8 mouse cellular contexts compared by ENCODE assay signal in genomic region chr9:14750901-14751502, GRCm38 (mm10). TPM values are rescaled to one million over a fixed set of nuclear protein-coding genes. Genes with fewer than 3 reads are reported as not detected.
A peak's percentile ranks its signal among the peaks of the same experiment; 100 is the strongest.
DNase-seq lines count a peak whose midpoint lies in the region; ATAC-seq and TF ChIP-seq lines count a peak whose summit lies in the region.

No protein-coding gene starts in this region.

- peak; percentile 10 for DNase-seq in gastrocnemius, postnatal 10 days
- no peak for DNase-seq in gastrocnemius, postnatal 4 days (ENCODE audit: low spot score in 2 of 2)
- peak; percentile 24 for DNase-seq in adrenal gland, adult 2 months
- DNase-seq in liver, embryonic 14.5 days (ENCODE audit: low read depth in 3 of 3, low spot score in 3 of 3): no peak
- DNase-seq in ovary, postnatal 14 days (ENCODE audit: low spot score): no peak
- no peak for DNase-seq in urinary bladder, postnatal 4 days (ENCODE audit: low spot score in 2 of 2)

- peak overlapping the region; percentile 60 for H3K9ac ChIP-seq in heart, embryonic 15.5 days
- H3K9ac ChIP-seq in liver, embryonic 14.5 days (replicated peaks): no peak overlapping the region

- no peak for TF ChIP-seq EP300 in liver, embryonic 14.5 days (IDR thresholded peaks at IDR 0.05; ENCODE audit: low read depth)

- H3K4me1 ChIP-seq in heart, embryonic 15.5 days (replicated peaks): peaks cover 16% of the 10 kb centered on the region
- H3K4me1 ChIP-seq in liver, embryonic 14.5 days (replicated peaks; ENCODE audit: control insufficient read depth in 2 of 2, insufficient read depth in 2 of 2, low read length in 1 of 2): no peaks in the 10 kb centered on the region
- peaks cover 16% of the 10 kb centered on the region for H3K4me1 ChIP-seq in olfactory bulb, adult 2 months (ENCODE audit: control insufficient read depth, insufficient read depth, low read length)

- H3K27me3 ChIP-seq in heart, embryonic 15.5 days: peaks cover 14% of the 10 kb centered on the region
- H3K27me3 ChIP-seq in liver, embryonic 14.5 days (ENCODE audit: control insufficient read depth, insufficient read depth, low read length): peaks cover 4% of the 10 kb centered on the region

- TF ChIP-seq CTCF in liver, embryonic 14.5 days (IDR thresholded peaks at IDR 0.05; ENCODE audit: low read depth): no peak
- no peak for TF ChIP-seq CTCF in olfactory bulb, adult 2 months (IDR thresholded peaks at IDR 0.05; ENCODE audit: insufficient read depth, low read depth, low read length)

- no peak for ATAC-seq in heart, embryonic 15.5 days (replicated peaks; ENCODE audit: insufficient number of reproducible peaks, insufficient read depth, low FRiP score, low read depth)
- ATAC-seq in liver, embryonic 14.5 days (ENCODE audit: insufficient read depth): peak; percentile 8; the same call in 1 of the 2 replicates

- H3K27ac ChIP-seq in heart, embryonic 15.5 days: no peak overlapping the region
- H3K27ac ChIP-seq in liver, embryonic 14.5 days: no peak overlapping the region
- no peak overlapping the region for H3K27ac ChIP-seq in olfactory bulb, adult 2 months (ENCODE audit: insufficient read depth, low read depth, low read length)

- TF ChIP-seq POLR2A in olfactory bulb, adult 2 months (IDR thresholded peaks at IDR 0.05; ENCODE audit: insufficient read depth, low read depth, low read length): no peak

- no peaks in the 10 kb centered on the region for H3K36me3 ChIP-seq in heart, embryonic 15.5 days
- H3K36me3 ChIP-seq in liver, embryonic 14.5 days (replicated peaks; ENCODE audit: control insufficient read depth, insufficient read depth, low read depth): no peaks in the 10 kb centered on the region

- 47% methylated on average over 42 of the region's 42 CpGs for WGBS in heart, embryonic 15.5 days
- WGBS in liver, embryonic 14.5 days (ENCODE audit: insufficient replicate concordance): 51% methylated on average over 42 of the region's 42 CpGs
- WGBS in olfactory bulb, adult 2 months: 54% methylated on average over 42 of the region's 42 CpGs

- H3K4me2 ChIP-seq in heart, embryonic 15.5 days: peak overlapping the region; percentile 95
- peak overlapping the region; percentile 66 for H3K4me2 ChIP-seq in liver, embryonic 14.5 days (ENCODE audit: low read depth)

- H3K9me3 ChIP-seq in heart, embryonic 15.5 days (replicated peaks): no peaks in the 10 kb centered on the region
- H3K9me3 ChIP-seq in liver, embryonic 14.5 days (ENCODE audit: control insufficient read depth, low read length): no peaks in the 10 kb centered on the region

- H3K4me3 ChIP-seq in heart, embryonic 15.5 days: peak overlapping the region; percentile 60
- H3K4me3 ChIP-seq in liver, embryonic 14.5 days (ENCODE audit: insufficient read depth in 1 of 2, low read depth in 2 of 2, low read length in 2 of 2): peak overlapping the region; percentile 40 to 46; a peak in 3 of 4 replicates
- H3K4me3 ChIP-seq in olfactory bulb, adult 2 months (ENCODE audit: insufficient read depth, low read depth, low read length): peak overlapping the region; percentile 40

RNA-seq across cellular contexts. Expression of gene Fut4, which starts 1.2 kb away (rescaled TPM):
- under 1 TPM; 0.56 to 0.84 TPM for total RNA-seq in gastrocnemius, postnatal 10 days (2021)
- total RNA-seq in gastrocnemius, postnatal 4 days (2021): 1 to 10 TPM in 1 of 2 experiments, under 1 TPM in 1; 0.98 to 1.2 TPM
- 1 to 10 TPM in 1 of 2 experiments, under 1 TPM in 1; 0.35 to 2.0 TPM for total RNA-seq in adrenal gland, adult 2 months (2021)
- polyA plus RNA-seq in adrenal gland, adult 2 months (2012; rRNA removed): 1.7 and 1.8 TPM in 2 replicates
- 1.2 and 1.4 TPM in 2 replicates for polyA plus RNA-seq in heart, embryonic 15.5 days (2015; fragmentation: Nextera tagmentation; extraction: Ambion mirVana)
- polyA plus RNA-seq in liver, embryonic 14.5 days (2012; rRNA removed): 0.30 and 0.39 TPM in 2 replicates
- polyA plus RNA-seq in liver, embryonic 14.5 days (2014; fragmentation: Nextera tagmentation; extraction: Ambion mirVana): 0.37 and 0.66 TPM in 2 replicates
- polyA plus RNA-seq in olfactory bulb, adult 2 months (2012; ENCODE audit: insufficient read depth, insufficient read length, low replicate concordance, missing spikeins): not detected in 2 replicates

RNA-seq across cellular contexts. Expression of gene Piwil4, which starts 10.5 kb away (rescaled TPM):
- under 1 TPM; 0.09 to 0.20 TPM for total RNA-seq in gastrocnemius, postnatal 10 days (2021)
- total RNA-seq in gastrocnemius, postnatal 4 days (2021): under 1 TPM; 0.23 to 0.25 TPM
- total RNA-seq in adrenal gland, adult 2 months (2021): under 1 TPM in 1 of 2 experiments, not detected in 1; 0.14 TPM
- 0.10 and 0.16 TPM in 2 replicates for polyA plus RNA-seq in adrenal gland, adult 2 months (2012; rRNA removed)
- 0.08 and 0.15 TPM in 2 replicates for polyA plus RNA-seq in heart, embryonic 15.5 days (2015; fragmentation: Nextera tagmentation; extraction: Ambion mirVana)
- 0.04 and 0.08 TPM in 2 replicates for polyA plus RNA-seq in liver, embryonic 14.5 days (2012; rRNA removed)
- polyA plus RNA-seq in liver, embryonic 14.5 days (2014; fragmentation: Nextera tagmentation; extraction: Ambion mirVana): 0.13 TPM in 1 of 2 replicates, not detected in the other
- polyA plus RNA-seq in olfactory bulb, adult 2 months (2012; ENCODE audit: insufficient read depth, insufficient read length, low replicate concordance, missing spikeins): not detected in 2 replicates

RNA-seq across cellular contexts. Expression of gene 1700012B09Rik, which starts 19.8 kb away (rescaled TPM):
- not detected for total RNA-seq in gastrocnemius, postnatal 10 days (2021)
- total RNA-seq in gastrocnemius, postnatal 4 days (2021): not detected
- not detected for total RNA-seq in adrenal gland, adult 2 months (2021)
- polyA plus RNA-seq in adrenal gland, adult 2 months (2012; rRNA removed): not detected in 2 replicates
- polyA plus RNA-seq in heart, embryonic 15.5 days (2015; fragmentation: Nextera tagmentation; extraction: Ambion mirVana): 0.26 and 0.43 TPM in 2 replicates
- polyA plus RNA-seq in liver, embryonic 14.5 days (2012; rRNA removed): not detected in 2 replicates
- polyA plus RNA-seq in liver, embryonic 14.5 days (2014; fragmentation: Nextera tagmentation; extraction: Ambion mirVana): not detected in 2 replicates
- polyA plus RNA-seq in olfactory bulb, adult 2 months (2012; ENCODE audit: insufficient read depth, insufficient read length, low replicate concordance, missing spikeins): not detected in 2 replicates

RNA-seq across cellular contexts. Expression of gene Mre11a, which starts 33.5 kb away (rescaled TPM):
- total RNA-seq in gastrocnemius, postnatal 10 days (2021): 10 to 100 TPM; 11.4 to 14.3 TPM
- 10 to 100 TPM; 14.3 to 17.2 TPM for total RNA-seq in gastrocnemius, postnatal 4 days (2021)
- total RNA-seq in adrenal gland, adult 2 months (2021): 10 to 100 TPM; 14.5 to 17.3 TPM
- polyA plus RNA-seq in adrenal gland, adult 2 months (2012; rRNA removed): 1.1 and 1.5 TPM in 2 replicates
- 12.8 and 14.5 TPM in 2 replicates for polyA plus RNA-seq in heart, embryonic 15.5 days (2015; fragmentation: Nextera tagmentation; extraction: Ambion mirVana)
- 4.1 and 7.1 TPM in 2 replicates for polyA plus RNA-seq in liver, embryonic 14.5 days (2012; rRNA removed)
- 12.9 and 15.2 TPM in 2 replicates for polyA plus RNA-seq in liver, embryonic 14.5 days (2014; fragmentation: Nextera tagmentation; extraction: Ambion mirVana)
- not detected in 2 replicates for polyA plus RNA-seq in olfactory bulb, adult 2 months (2012; ENCODE audit: insufficient read depth, insufficient read length, low replicate concordance, missing spikeins)

RNA-seq across cellular contexts. Expression of gene Ankrd49, which starts 33.7 kb away (rescaled TPM):
- 10 to 100 TPM in 1 of 2 experiments, 1 to 10 TPM in 1; 8.6 to 10.0 TPM for total RNA-seq in gastrocnemius, postnatal 10 days (2021)
- total RNA-seq in gastrocnemius, postnatal 4 days (2021): 10 to 100 TPM; 13.9 to 14.9 TPM
- 10 to 100 TPM; 13.3 TPM for total RNA-seq in adrenal gland, adult 2 months (2021)
- 1.3 and 1.6 TPM in 2 replicates for polyA plus RNA-seq in adrenal gland, adult 2 months (2012; rRNA removed)
- 18.9 and 21.3 TPM in 2 replicates for polyA plus RNA-seq in heart, embryonic 15.5 days (2015; fragmentation: Nextera tagmentation; extraction: Ambion mirVana)
- polyA plus RNA-seq in liver, embryonic 14.5 days (2012; rRNA removed): 8.3 and 13.6 TPM in 2 replicates
- polyA plus RNA-seq in liver, embryonic 14.5 days (2014; fragmentation: Nextera tagmentation; extraction: Ambion mirVana): 28.4 and 29.5 TPM in 2 replicates
- polyA plus RNA-seq in olfactory bulb, adult 2 months (2012; ENCODE audit: insufficient read depth, insufficient read length, low replicate concordance, missing spikeins): not detected in 2 replicates

Comparison
In these comparisons a context has a peak if more than half of its experiments do, and no peak if none do; other contexts are left out.
1. DNase-seq: peak in gastrocnemius, postnatal 10 days (single experiment) and adrenal gland, adult 2 months (single experiment); none in gastrocnemius, postnatal 4 days (0 of 2), liver, embryonic 14.5 days (0 of 3), ovary, postnatal 14 days (single experiment) and urinary bladder, postnatal 4 days (0 of 2).
2. Peak in every context shown above with its lines, with median percentiles within 50 percentile points of each other: H3K4me3 ChIP-seq.